Mouse (Mus musculus): ENCODE measurements around the gene Gm11639. TPM values are rescaled to one million over a fixed set of nuclear protein-coding genes. Genes with fewer than 3 reads are reported as not detected.

Gene Gm11639
- polyA plus RNA-seq, 1 experiment from 2014 or later = 0.01 TPM

- DNase-seq (ENCODE audit: low spot score) = peak; percentile 41
- WGBS = 58% methylated on average over 11 of the region's 11 CpGs
- H3K27ac ChIP-seq = no peak overlapping the region
- no peak for ATAC-seq (replicated peaks; ENCODE audit: low FRiP score, low read depth)
- no peak overlapping the region for H3K4me3 ChIP-seq (replicated peaks; ENCODE audit: low read depth, low read length)
- peaks cover 9% of the 10 kb centered on the region; the same call in 1 of the 2 replicates for H3K36me3 ChIP-seq (ENCODE audit: insufficient read depth, low read length)
- no peaks in the 10 kb centered on the region for H3K27me3 ChIP-seq (ENCODE audit: insufficient read depth, low read length)
- H3K9me3 ChIP-seq (replicated peaks; ENCODE audit: low read length) = no peaks in the 10 kb centered on the region
- H3K4me1 ChIP-seq (replicated peaks; ENCODE audit: insufficient read depth, low read length) = no peaks in the 10 kb centered on the region
- H3K4me2 ChIP-seq (ENCODE audit: low read length) = no peak overlapping the region
- no peak overlapping the region for H3K9ac ChIP-seq (ENCODE audit: low read depth, low read length)
- peak; percentile 31 for TF ChIP-seq CTCF (IDR thresholded peaks at IDR 0.05; ENCODE audit: low read depth)
These were observed 459.2 kb downstream of the Gm11639 start for GRCm38 (mm10) chr11:105144508-105145210.

- no peaks in the 10 kb centered on the region for H3K4me1 ChIP-seq (replicated peaks; ENCODE audit: insufficient read depth, low read length)
- H3K27me3 ChIP-seq (ENCODE audit: insufficient read depth, low read length) = no peaks in the 10 kb centered on the region
- 74% methylated on average over 10 of the region's 10 CpGs for WGBS
- peaks cover 4% of the 10 kb centered on the region; the same call in 1 of the 2 replicates for H3K36me3 ChIP-seq (ENCODE audit: insufficient read depth, low read length)
- H3K4me2 ChIP-seq (ENCODE audit: low read length) = no peak overlapping the region
- H3K4me3 ChIP-seq (replicated peaks; ENCODE audit: low read depth, low read length) = no peak overlapping the region
- no peak for DNase-seq (ENCODE audit: low spot score)
- no peak for ATAC-seq (replicated peaks; ENCODE audit: low FRiP score, low read depth)
- no peak overlapping the region for H3K9ac ChIP-seq (ENCODE audit: low read depth, low read length)
- H3K27ac ChIP-seq = no peak overlapping the region
- no peak for TF ChIP-seq CTCF (IDR thresholded peaks at IDR 0.05; ENCODE audit: low read depth)
- no peaks in the 10 kb centered on the region for H3K9me3 ChIP-seq (replicated peaks; ENCODE audit: low read length)
These were observed 459.7 kb downstream of the Gm11639 start for GRCm38 (mm10) chr11:105145211-105145610.

- Histone ChIP-seq H3K4me2 (ENCODE audit: low read length) (no peak within 1 kb of the TSS), H3K27ac (no peak within 1 kb of the TSS), H3K36me3 (ENCODE audit: insufficient read depth, low read length) (no peaks in the 10 kb centered on the region), H3K4me3 (replicated peaks; ENCODE audit: low read depth, low read length) (no peak within 1 kb of the TSS), H3K9ac (ENCODE audit: low read depth, low read length) (no peak within 1 kb of the TSS), H3K4me1 (replicated peaks; ENCODE audit: insufficient read depth, low read length) (no peaks in the 10 kb centered on the region), H3K9me3 (replicated peaks; ENCODE audit: low read length) (no peaks in the 10 kb centered on the region), H3K27me3 (ENCODE audit: insufficient read depth, low read length) (no peaks in the 10 kb centered on the region)
- WGBS = 77% methylated on average over 3 of the region's 3 CpGs
- DNase-seq (ENCODE audit: low spot score) (no peak), ATAC-seq (replicated peaks; ENCODE audit: low FRiP score, low read depth) (no peak)
- no peak for TF ChIP-seq CTCF (IDR thresholded peaks at IDR 0.05; ENCODE audit: low read depth)
These were observed 461.1 kb downstream of the Gm11639 start, which contains the start of gene Gm10842 for GRCm38 (mm10) chr11:105146593-105146992. TSS of gene Gm10842 (plus strand) at chr11:105146893.

GRCm38 (mm10) chr11:105149353-105149752 lies 463.8 kb downstream of the Gm11639 start:
- no peak for DNase-seq (ENCODE audit: low spot score)
- 77% methylated on average over 3 of the region's 3 CpGs for WGBS
- ATAC-seq (replicated peaks; ENCODE audit: low FRiP score, low read depth) = no peak
- Histone ChIP-seq H3K4me3 (replicated peaks; ENCODE audit: low read depth, low read length) (no peak overlapping the region), H3K27ac (no peak overlapping the region), H3K4me1 (replicated peaks; ENCODE audit: insufficient read depth, low read length) (peaks cover 5% of the 10 kb centered on the region; the same call in 1 of the 2 replicates), H3K4me2 (ENCODE audit: low read length) (no peak overlapping the region), H3K9me3 (replicated peaks; ENCODE audit: low read length) (no peaks in the 10 kb centered on the region), H3K36me3 (ENCODE audit: insufficient read depth, low read length) (no peaks in the 10 kb centered on the region), H3K9ac (ENCODE audit: low read depth, low read length) (no peak overlapping the region), H3K27me3 (ENCODE audit: insufficient read depth, low read length) (no peaks in the 10 kb centered on the region)
- TF ChIP-seq CTCF (IDR thresholded peaks at IDR 0.05; ENCODE audit: low read depth) = no peak

GRCm38 (mm10) chr11:105149766-105150165 lies 464.3 kb downstream of the Gm11639 start:
- Histone ChIP-seq H3K4me3 (replicated peaks; ENCODE audit: low read depth, low read length) (no peak overlapping the region), H3K9ac (ENCODE audit: low read depth, low read length) (no peak overlapping the region), H3K27ac (no peak overlapping the region), H3K36me3 (ENCODE audit: insufficient read depth, low read length) (no peaks in the 10 kb centered on the region), H3K27me3 (ENCODE audit: insufficient read depth, low read length) (no peaks in the 10 kb centered on the region), H3K4me1 (replicated peaks; ENCODE audit: insufficient read depth, low read length) (peaks cover 5% of the 10 kb centered on the region; the same call in 1 of the 2 replicates), H3K9me3 (replicated peaks; ENCODE audit: low read length) (no peaks in the 10 kb centered on the region), H3K4me2 (ENCODE audit: low read length) (no peak overlapping the region)
- no peak for ATAC-seq (replicated peaks; ENCODE audit: low FRiP score, low read depth)
- TF ChIP-seq CTCF (IDR thresholded peaks at IDR 0.05; ENCODE audit: low read depth) = no peak
- WGBS = 83% methylated on average over 1 of the region's 1 CpGs
- no peak for DNase-seq (ENCODE audit: low spot score)

GRCm38 (mm10) chr11:105150691-105151090 lies 465.2 kb downstream of the Gm11639 start:
- no peak for TF ChIP-seq CTCF (IDR thresholded peaks at IDR 0.05; ENCODE audit: low read depth)
- Histone ChIP-seq H3K36me3 (ENCODE audit: insufficient read depth, low read length) (no peaks in the 10 kb centered on the region), H3K27me3 (ENCODE audit: insufficient read depth, low read length) (no peaks in the 10 kb centered on the region), H3K4me3 (replicated peaks; ENCODE audit: low read depth, low read length) (no peak overlapping the region), H3K9ac (ENCODE audit: low read depth, low read length) (no peak overlapping the region), H3K9me3 (replicated peaks; ENCODE audit: low read length) (no peaks in the 10 kb centered on the region), H3K27ac (no peak overlapping the region), H3K4me2 (ENCODE audit: low read length) (no peak overlapping the region), H3K4me1 (replicated peaks; ENCODE audit: insufficient read depth, low read length) (peaks cover 5% of the 10 kb centered on the region; the same call in 1 of the 2 replicates)
- ATAC-seq (replicated peaks; ENCODE audit: low FRiP score, low read depth) (no peak), DNase-seq (ENCODE audit: low spot score) (no peak)
- WGBS = 68% methylated on average over 4 of the region's 4 CpGs
